ENCODE assay signal across 8 mouse cellular contexts in genomic region chr3:27782056-27782765, GRCm38 (mm10).
DNase-seq lines count a peak whose midpoint lies in the region; ATAC-seq lines count a peak whose summit lies in the region.

No protein-coding gene starts in this region.

- 17% methylated on average over 19 of the region's 19 CpGs for WGBS in hindbrain, embryonic 14.5 days
- WGBS in midbrain, embryonic 13.5 days = 26% methylated on average over 19 of the region's 19 CpGs

- 0 out of 2 replicates have a peak overlapping the region, but pooled peaks have one; percentile 6 for H3K9ac ChIP-seq in hindbrain, embryonic 14.5 days
- peak overlapping the region; percentile 48; the same call in 1 of the 2 replicates for H3K9ac ChIP-seq in midbrain, embryonic 13.5 days (replicated peaks)

- peak; percentile 84 for DNase-seq in heart, adult 11 months
- DNase-seq in heart, postnatal 4 days = no peak
- DNase-seq in embryo, embryonic 9.5 days (ENCODE audit: extremely low spot score) = peak; percentile 41
- DNase-seq in hindbrain, embryonic 14.5 days (ENCODE audit: low spot score) = no peak
- DNase-seq in gastrocnemius, postnatal 4 days (ENCODE audit: low spot score in 2 of 2) = no peak
- DNase-seq in cerebellum, adult 11 months = no peak
- no peak for DNase-seq in gastrocnemius, adult 18-20 months (ENCODE audit: low spot score)

- ATAC-seq in hindbrain, embryonic 14.5 days (ENCODE audit: low FRiP score) = peak; percentile 79
- peak; percentile 76 for ATAC-seq in midbrain, embryonic 13.5 days

- H3K27me3 ChIP-seq in hindbrain, embryonic 14.5 days (ENCODE audit: control insufficient read depth, insufficient read depth, low read length) = no peaks in the 10 kb centered on the region
- H3K27me3 ChIP-seq in midbrain, embryonic 13.5 days = no peaks in the 10 kb centered on the region

- no peak overlapping the region for H3K4me3 ChIP-seq in hindbrain, embryonic 14.5 days (replicated peaks; ENCODE audit: low read length)
- H3K4me3 ChIP-seq in midbrain, embryonic 13.5 days (replicated peaks) = no peak overlapping the region

- H3K36me3 ChIP-seq in hindbrain, embryonic 14.5 days (replicated peaks; ENCODE audit: control insufficient read depth, insufficient read depth) = no peaks in the 10 kb centered on the region
- no peaks in the 10 kb centered on the region for H3K36me3 ChIP-seq in midbrain, embryonic 13.5 days

- H3K9me3 ChIP-seq in hindbrain, embryonic 14.5 days (ENCODE audit: control insufficient read depth, low read length) = no peaks in the 10 kb centered on the region
- no peaks in the 10 kb centered on the region for H3K9me3 ChIP-seq in midbrain, embryonic 13.5 days

- H3K4me2 ChIP-seq in hindbrain, embryonic 14.5 days (replicated peaks) = peak overlapping the region; percentile 26
- peak overlapping the region; percentile 34 for H3K4me2 ChIP-seq in midbrain, embryonic 13.5 days (replicated peaks)

- peak overlapping the region; percentile 33; the same call in 1 of the 2 replicates for H3K27ac ChIP-seq in hindbrain, embryonic 14.5 days
- H3K27ac ChIP-seq in midbrain, embryonic 13.5 days = peak overlapping the region; percentile 60

- H3K4me1 ChIP-seq in hindbrain, embryonic 14.5 days (replicated peaks; ENCODE audit: control insufficient read depth, insufficient read depth, low read length) = 0 out of 2 replicates have a peak, but pooled peaks cover 13% of the 10 kb centered on the region
- H3K4me1 ChIP-seq in midbrain, embryonic 13.5 days (replicated peaks) = peaks cover 42% of the 10 kb centered on the region

Comparison
In these comparisons a context has a peak if more than half of its experiments do, and no peak if none do; other contexts are left out.
1. DNase-seq: peak in heart, adult 11 months (single experiment) and embryo, embryonic 9.5 days (single experiment); none in heart, postnatal 4 days (single experiment), hindbrain, embryonic 14.5 days (single experiment), gastrocnemius, postnatal 4 days (0 of 2), cerebellum, adult 11 months (single experiment) and gastrocnemius, adult 18-20 months (single experiment).